Mouse (Mus musculus): Measurements from ENCODE around the gene Rpgrip1l. TPM values are rescaled to one million over a fixed set of nuclear protein-coding genes. Genes with fewer than 3 reads are reported as not detected.

Gene Rpgrip1l
- total RNA-seq, 2 experiments from 2014 or later = 19.9 to 23.9 TPM

- no peak for DNase-seq
- intact Hi-C loops (cut with DNase I) = no loop called here
Measured at GRCm38 (mm10) chr8:91278060-91278459, 35.0 kb downstream of the Rpgrip1l start.

GRCm38 (mm10) chr8:91276337-91276736 is 36.7 kb downstream of the Rpgrip1l start:
- DNase-seq = no peak
- intact Hi-C loops (cut with DNase I) = no loop called here

- no peak for DNase-seq
- intact Hi-C loops (cut with DNase I) = no loop called here
Measured at GRCm38 (mm10) chr8:91273493-91273892, 39.6 kb downstream of the Rpgrip1l start.

- intact Hi-C loops (cut with DNase I) = no loop called here
- no peak for DNase-seq
Measured at GRCm38 (mm10) chr8:91269374-91269958, 43.6 kb downstream of the Rpgrip1l start.

GRCm38 (mm10) chr8:91264564-91264963 is 48.5 kb downstream of the Rpgrip1l start:
- intact Hi-C loops (cut with DNase I) = no loop called here

GRCm38 (mm10) chr8:91263939-91264338 is 49.1 kb downstream of the Rpgrip1l start:
- DNase-seq = no peak
- intact Hi-C loops (cut with DNase I) = no loop called here

More at GRCm38 (mm10) chr8:91264564-91264963, 48.5 kb downstream of the Rpgrip1l start:
- DNase-seq = no peak

- DNase-seq = no peak
- intact Hi-C loops (cut with DNase I) = no loop called here
Measured at GRCm38 (mm10) chr8:91261598-91261997, 51.5 kb downstream of the Rpgrip1l start.

GRCm38 (mm10) chr8:91250966-91251365 is 62.1 kb downstream of the Rpgrip1l start:
- intact Hi-C loops (cut with DNase I) = no loop called here
- DNase-seq = no peak

- DNase-seq = peak; percentile 27
- intact Hi-C loops (cut with DNase I) = no loop called here
Measured at GRCm38 (mm10) chr8:91249758-91250466, 63.1 kb downstream of the Rpgrip1l start.

- intact Hi-C loops (cut with DNase I) = no loop called here
- DNase-seq = no peak
Measured at GRCm38 (mm10) chr8:91245821-91246454, 67.1 kb downstream of the Rpgrip1l start.

GRCm38 (mm10) chr8:91242721-91243120 is 70.3 kb downstream of the Rpgrip1l start:
- DNase-seq = no peak
- intact Hi-C loops (cut with DNase I) = no loop called here

- no peak for DNase-seq
- intact Hi-C loops (cut with DNase I) = no loop called here
Measured at GRCm38 (mm10) chr8:91241873-91242519, 71.1 kb downstream of the Rpgrip1l start.

- DNase-seq = no peak
- intact Hi-C loops (cut with DNase I) = no loop called here
Measured at GRCm38 (mm10) chr8:91241371-91241770, 71.7 kb downstream of the Rpgrip1l start.

- intact Hi-C loops (cut with DNase I) = no loop called here
- no peak for DNase-seq
Measured at GRCm38 (mm10) chr8:91237191-91237590, 75.9 kb downstream of the Rpgrip1l start.

- no peak for DNase-seq
- intact Hi-C loops (cut with DNase I) = no loop called here
Measured at GRCm38 (mm10) chr8:91234097-91234496, 79.0 kb downstream of the Rpgrip1l start.

GRCm38 (mm10) chr8:91227421-91227841 is 85.6 kb downstream of the Rpgrip1l start:
- no peak for DNase-seq
- intact Hi-C loops (cut with DNase I) = no loop called here

GRCm38 (mm10) chr8:91224227-91224626 is 88.8 kb downstream of the Rpgrip1l start:
- no peak for DNase-seq
- intact Hi-C loops (cut with DNase I) = no loop called here

- intact Hi-C loops (cut with DNase I) = no loop called here
- DNase-seq = no peak
Measured at GRCm38 (mm10) chr8:91221841-91222240, 91.2 kb downstream of the Rpgrip1l start.

GRCm38 (mm10) chr8:91218271-91218670 is 94.8 kb downstream of the Rpgrip1l start:
- no peak for DNase-seq
- intact Hi-C loops (cut with DNase I) = no loop called here

- DNase-seq = no peak
- intact Hi-C loops (cut with DNase I) = no loop called here
Measured at GRCm38 (mm10) chr8:91217062-91217905, 95.8 kb downstream of the Rpgrip1l start.

GRCm38 (mm10) chr8:91214287-91214686 is 98.8 kb downstream of the Rpgrip1l start:
- intact Hi-C loops (cut with DNase I) = no loop called here

More at GRCm38 (mm10) chr8:91214287-91214686, 98.8 kb downstream of the Rpgrip1l start:
- no peak for DNase-seq
